In the genomic region with DNA sequence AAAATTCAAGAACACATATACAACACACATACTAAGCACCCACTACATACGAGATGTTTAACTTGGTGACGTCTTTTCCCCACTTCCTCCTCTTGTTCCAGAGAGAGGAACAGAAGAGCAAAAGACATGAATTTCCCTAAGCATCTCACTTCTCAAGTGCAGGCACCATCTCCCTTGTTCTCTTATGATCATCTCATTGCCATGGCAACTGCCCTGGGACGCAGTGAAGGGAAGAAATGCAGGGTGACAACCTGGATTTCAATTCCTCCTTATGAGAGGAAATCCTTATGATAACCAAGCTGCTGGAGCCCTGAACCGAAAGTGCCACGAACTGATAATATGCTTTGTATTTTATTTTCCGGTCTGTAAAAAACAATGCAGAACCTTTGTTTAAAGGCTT, we compare ENCODE assay signal across 23 mouse cellular contexts. TPM values are rescaled to one million over a fixed set of nuclear protein-coding genes. Genes with fewer than 3 reads are reported as not detected.
"Had no signal": no experiment of that assay in that cellular context is flagged by ENCODE, and none has a peak within 500 bp of the region (broad histone marks: within the 10 kb centered on the region; RNA-seq: fewer than 3 reads in every experiment).

No protein-coding gene starts in this region.

- H3K27me3 ChIP-seq: liver, embryonic 12.5 days; midbrain, embryonic 12.5 days; neural tube, embryonic 13.5 days; neural tube, embryonic 15.5 days had no signal

- ATAC-seq: liver, embryonic 12.5 days had no signal

- DNase-seq: lung, adult 18-20 months; lung, embryonic 14.5 days; lung, postnatal 10 days; lung, postnatal 4 days; right cerebral cortex, adult 18-20 months; right cerebral cortex, postnatal 25 days; right cerebral cortex, postnatal 4 days; spleen, adult 18-20 months; thymus, adult 18-20 months; thymus, postnatal 14 days; thymus, postnatal 36 days had no signal

- H3K36me3 ChIP-seq: liver, embryonic 12.5 days; midbrain, embryonic 12.5 days; neural tube, embryonic 13.5 days; neural tube, embryonic 15.5 days had no signal

- H3K4me3 ChIP-seq: liver, embryonic 12.5 days; midbrain, embryonic 12.5 days; neural tube, embryonic 13.5 days; neural tube, embryonic 15.5 days had no signal

- H3K9ac ChIP-seq: liver, embryonic 12.5 days; liver, embryonic 14.5 days; lung, embryonic 14.5 days; midbrain, embryonic 12.5 days; neural tube, embryonic 13.5 days; neural tube, embryonic 15.5 days had no signal

- H3K27ac ChIP-seq: liver, embryonic 12.5 days; liver, embryonic 14.5 days; midbrain, embryonic 12.5 days; neural tube, embryonic 13.5 days; neural tube, embryonic 15.5 days had no signal

- H3K9me3 ChIP-seq: liver, embryonic 12.5 days; midbrain, embryonic 12.5 days; neural tube, embryonic 13.5 days; neural tube, embryonic 15.5 days had no signal

- H3K4me1 ChIP-seq: liver, embryonic 12.5 days; midbrain, embryonic 12.5 days; neural tube, embryonic 13.5 days; neural tube, embryonic 15.5 days had no signal

- H3K4me2 ChIP-seq: liver, embryonic 12.5 days; lung, embryonic 14.5 days; midbrain, embryonic 12.5 days; neural tube, embryonic 13.5 days; neural tube, embryonic 15.5 days had no signal

RNA-seq across cellular contexts. Expression of a gene that starts 33.3 kb away (rescaled TPM):
- total RNA-seq: liver, adult 2 months; megakaryocyte, adult 5-6 weeks; megakaryocyte-erythroid progenitor cell, adult 5-6 weeks; monocyte, adult 5-6 weeks had no signal
- polyA plus RNA-seq: liver, adult 2 months; liver, embryonic 14.5 days; liver, embryonic 16.5 days; lung, embryonic 14.5 days; small intestine, adult 2 months; stomach, embryonic 14.5 days had no signal
